Mouse (Mus musculus) adrenal gland, adult 2 months (tissue): ENCODE results near the gene Batf. TPM values are rescaled to one million over a fixed set of nuclear protein-coding genes. Genes with fewer than 3 reads are reported as not detected.
A peak's percentile ranks its signal among the peaks of the same experiment; 100 is the strongest.
"Not testable (repeated sequence)": the region's sequence is repeated elsewhere in the genome, so short reads cannot be mapped to it uniquely, and the experiment has no call there.

ENCODE experiments used
- DNase-seq: peaks from one replicate; pipeline ENCODE4 v3.0.0; 2021
- polyA plus RNA-seq: library from polyadenylated mRNA; depleted of rRNA; stranded (reverse); fragments of >200 nt; gene quantifications from 2 replicates; pipeline ENCODE4 v1.2.3, GENCODE M21; 2012
- total RNA-seq, 2 experiments: library from RNA; stranded (reverse); gene quantifications; 2 replicates each; pipeline ENCODE4 v1.2.3; 2021

Batf gene
- total and polyA plus RNA-seq, 3 experiments: 0.41 to 0.81 (median 0.44) TPM

- no peak for DNase-seq
Measured at GRCm38 (mm10) chr12:85684411-85685275, 1.8 kb upstream of the Batf start.

- no peak for DNase-seq
Measured at GRCm38 (mm10) chr12:85687217-85687533, 706 bp downstream of the Batf start.

GRCm38 (mm10) chr12:85687846-85688245 is 1.4 kb downstream of the Batf start:
- no peak for DNase-seq

- no peak for DNase-seq
Measured at GRCm38 (mm10) chr12:85695787-85696186, 9.3 kb downstream of the Batf start.

GRCm38 (mm10) chr12:85696436-85696835 is 10.0 kb downstream of the Batf start:
- DNase-seq: no peak

GRCm38 (mm10) chr12:85698179-85698578 is 11.7 kb downstream of the Batf start:
- DNase-seq: not testable (repeated sequence)

- DNase-seq: no peak
Measured at GRCm38 (mm10) chr12:85700191-85700841, 13.8 kb downstream of the Batf start.

GRCm38 (mm10) chr12:85700842-85701223 is 14.4 kb downstream of the Batf start:
- no peak for DNase-seq

GRCm38 (mm10) chr12:85702166-85703055 is 15.9 kb downstream of the Batf start:
- no peak for DNase-seq

- DNase-seq: no peak
Measured at GRCm38 (mm10) chr12:85703507-85703906, 17.0 kb downstream of the Batf start.

- DNase-seq: no peak
Measured at GRCm38 (mm10) chr12:85704566-85704965, 18.1 kb downstream of the Batf start.

GRCm38 (mm10) chr12:85705002-85705830 is 18.7 kb downstream of the Batf start:
- peak; percentile 93 for DNase-seq

- no peak for DNase-seq
Measured at GRCm38 (mm10) chr12:85705831-85706530, 19.5 kb downstream of the Batf start.

- no peak for DNase-seq
Measured at GRCm38 (mm10) chr12:85706906-85707305, 20.4 kb downstream of the Batf start.

GRCm38 (mm10) chr12:85707391-85707790 is 20.9 kb downstream of the Batf start:
- no peak for DNase-seq

GRCm38 (mm10) chr12:85708556-85708955 is 22.1 kb downstream of the Batf start:
- DNase-seq: no peak

GRCm38 (mm10) chr12:85710695-85711094 is 24.2 kb downstream of the Batf start:
- DNase-seq: no peak

- no peak for DNase-seq
Measured at GRCm38 (mm10) chr12:85712587-85712986, 26.1 kb downstream of the Batf start.

- no peak for DNase-seq
Measured at GRCm38 (mm10) chr12:85714126-85714525, 27.7 kb downstream of the Batf start.

- DNase-seq: no peak
Measured at GRCm38 (mm10) chr12:85725306-85725705, 38.8 kb downstream of the Batf start.
